Mouse (Mus musculus) embryonic facial prominence, embryonic 10.5 days (tissue): ENCODE measurements at regions not wholly inside any gene's neighbourhood (a gene's known extent, or its start where the extent isn't known, plus 50 kb on each side); places are given as distances from the start of the nearest gene placed in this dataset.

Source experiments
- DNase-seq: peaks from one replicate; pipeline ENCODE4 v3.0.0-alpha.2; 2017; ENCODE audit warnings: low spot score
- H3K27ac ChIP-seq: fragments of 300-500 bp; sonication (generic); replicated peaks from 2 replicates; pipeline ENCODE4 v1.5.1; 2016; ENCODE audit warnings: mild to moderate bottlenecking
- H3K27me3 ChIP-seq: fragments of 300-500 bp; sonication (generic); replicated peaks from 2 replicates; pipeline ENCODE4 v1.6.1; 2016; ENCODE audit warnings: low read depth, mild to moderate bottlenecking; ENCODE audit not compliant: poor library complexity, severe bottlenecking
- H3K36me3 ChIP-seq: fragments of 300-500 bp; sonication (generic); replicated peaks from 2 replicates; pipeline ENCODE4 v1.6.1; 2016; ENCODE audit warnings: mild to moderate bottlenecking, moderate library complexity
- H3K4me1 ChIP-seq: fragments of 300-500 bp; sonication (generic); 2 replicates; pipeline ENCODE4 v1.6.1; 2016
- H3K4me3 ChIP-seq: fragments of 300-500 bp; sonication (generic); 2 replicates; pipeline ENCODE4 v1.5.1; 2016; ENCODE audit warnings: mild to moderate bottlenecking, moderate library complexity
- H3K9me3 ChIP-seq: fragments of 300-500 bp; sonication (generic); 2 replicates; pipeline ENCODE4 v1.6.1; 2016; ENCODE audit warnings: mild to moderate bottlenecking
- WGBS: fragments of 180-500 bp; shearing (Covaris S2); methylation state at CpG from one replicate; pipeline ENCODE4 v1.1.7; 2016; 5-methylcytosine and 5-hydroxymethylcytosine counted together

GRCm38 (mm10) chr17:9757725-9758251, 88.3 kb upstream of the Pabpc6 start:
- no peak overlapping the region for H3K4me3 ChIP-seq
- 96% methylated on average over 4 of the region's 4 CpGs for WGBS
- H3K9me3 ChIP-seq = no peaks in the 10 kb centered on the region
- H3K4me1 ChIP-seq = peaks cover 17% of the 10 kb centered on the region
- DNase-seq = no peak
- no peaks in the 10 kb centered on the region for H3K36me3 ChIP-seq
- no peak overlapping the region for H3K27ac ChIP-seq
- peaks cover 14% of the 10 kb centered on the region for H3K27me3 ChIP-seq

DNA sequence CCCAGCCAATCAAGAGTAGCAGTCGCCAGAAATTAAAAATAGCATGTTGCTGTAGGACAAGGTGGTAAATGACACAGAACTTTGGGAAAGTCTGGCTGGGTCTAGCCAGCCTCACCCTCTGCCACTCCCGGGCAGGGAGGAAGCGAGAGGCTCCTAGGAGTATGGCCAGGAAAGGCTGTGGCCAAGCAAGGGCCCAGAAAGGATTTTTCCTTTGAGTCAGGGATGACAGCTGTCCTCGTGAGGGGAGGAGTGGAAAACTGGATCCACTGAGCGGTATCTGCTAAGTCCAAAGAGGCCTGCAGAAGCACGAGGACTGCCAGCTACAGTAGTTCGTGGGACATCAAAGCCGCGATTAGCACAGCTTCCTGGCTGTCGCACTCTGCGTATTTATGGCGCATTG, 87.2 kb upstream of the Pabpc6 start:
- Histone ChIP-seq H3K9me3 (no peaks in the 10 kb centered on the region), H3K4me3 (no peak overlapping the region), H3K4me1 (peaks cover 14% of the 10 kb centered on the region), H3K27me3 (peaks cover 5% of the 10 kb centered on the region), H3K36me3 (no peaks in the 10 kb centered on the region), H3K27ac (no peak overlapping the region)
- DNase-seq = no peak
- 85% methylated on average over 12 of the region's 12 CpGs for WGBS

DNA sequence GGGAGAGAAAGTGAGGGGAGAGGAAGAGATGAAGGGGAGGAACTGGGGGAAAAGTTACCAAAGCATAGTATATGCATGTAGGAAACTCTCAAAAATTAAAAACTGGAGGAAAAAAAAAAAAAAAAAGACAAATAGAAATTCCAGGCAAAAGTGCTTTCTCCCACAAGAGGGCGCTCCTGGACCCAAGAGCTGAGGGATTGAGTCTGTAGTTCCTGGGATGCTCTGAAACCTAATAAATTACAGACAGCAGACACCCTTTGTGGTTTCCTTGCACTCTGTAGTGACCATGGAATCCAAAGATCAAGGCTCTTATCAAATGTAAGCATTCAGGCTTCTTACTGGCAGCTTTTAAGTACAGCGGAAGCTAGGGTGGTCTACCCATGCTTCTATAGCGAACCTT, 86.7 kb upstream of the Pabpc6 start:
- Histone ChIP-seq H3K9me3 (no peaks in the 10 kb centered on the region), H3K27ac (no peak overlapping the region), H3K36me3 (no peaks in the 10 kb centered on the region), H3K4me1 (peaks cover 18% of the 10 kb centered on the region), H3K27me3 (peaks cover under 1% of the 10 kb centered on the region; the same call in 1 of the 2 replicates), H3K4me3 (no peak overlapping the region)
- peak; percentile 62 for DNase-seq
- 60% methylated on average over 3 of the region's 3 CpGs for WGBS

DNA sequence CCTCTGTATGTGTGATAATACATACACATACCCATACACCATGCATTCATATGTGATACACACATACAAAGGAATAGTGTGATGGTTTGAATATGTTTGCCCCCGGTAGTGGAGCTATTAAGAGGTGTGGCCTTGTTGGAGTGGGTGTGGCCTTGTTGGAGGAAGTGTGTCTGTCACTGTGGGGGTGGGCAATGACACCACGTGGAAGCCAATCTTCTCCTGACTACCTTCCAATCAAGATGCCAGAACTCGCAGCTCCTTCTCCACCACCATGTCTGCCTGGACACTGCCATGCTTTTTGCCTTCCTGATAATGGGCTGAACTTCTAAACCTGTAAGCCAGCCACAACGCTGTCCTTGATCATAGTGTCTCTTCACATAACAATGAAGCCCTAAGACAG, 86.1 kb upstream of the Pabpc6 start:
- Histone ChIP-seq H3K36me3 (no peaks in the 10 kb centered on the region), H3K4me3 (no peak overlapping the region), H3K27me3 (no peaks in the 10 kb centered on the region; the same call in 1 of the 2 replicates), H3K27ac (no peak overlapping the region), H3K4me1 (peaks cover 18% of the 10 kb centered on the region), H3K9me3 (no peaks in the 10 kb centered on the region)
- 82% methylated on average over 4 of the region's 4 CpGs for WGBS
- no peak for DNase-seq

DNA sequence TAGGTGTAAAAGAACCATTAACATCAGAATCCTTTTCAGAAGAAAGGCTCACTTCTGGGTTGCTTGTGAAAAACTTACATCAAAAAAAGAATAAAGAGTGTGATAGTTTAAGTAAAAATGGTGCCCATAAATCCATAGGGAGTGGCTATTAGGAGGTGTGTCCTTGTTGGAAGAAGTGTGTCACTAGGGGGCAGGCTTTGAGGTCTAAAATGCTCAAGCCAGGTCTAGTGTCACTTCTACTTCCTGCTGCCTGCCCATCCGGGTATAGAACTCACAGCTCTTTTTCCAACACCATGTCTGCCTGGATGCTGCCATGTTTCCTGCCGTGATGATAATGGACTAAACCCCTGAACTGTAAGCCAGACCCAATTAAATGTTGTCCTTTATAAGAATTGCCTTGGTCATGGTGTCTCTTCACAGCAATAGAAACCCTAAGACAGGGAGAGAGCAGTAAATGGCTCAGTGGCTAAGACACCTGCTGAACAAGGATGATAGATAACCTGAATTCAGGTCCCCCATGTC, 85.4 kb upstream of the Pabpc6 start:
- H3K4me1 ChIP-seq = peaks cover 12% of the 10 kb centered on the region
- no peak overlapping the region for H3K4me3 ChIP-seq
- H3K36me3 ChIP-seq = no peaks in the 10 kb centered on the region
- no peak for DNase-seq
- WGBS = 74% methylated on average over 2 of the region's 2 CpGs
- H3K27ac ChIP-seq = no peak overlapping the region
- H3K9me3 ChIP-seq = no peaks in the 10 kb centered on the region
- H3K27me3 ChIP-seq = no peaks in the 10 kb centered on the region; the same call in 1 of the 2 replicates

DNA sequence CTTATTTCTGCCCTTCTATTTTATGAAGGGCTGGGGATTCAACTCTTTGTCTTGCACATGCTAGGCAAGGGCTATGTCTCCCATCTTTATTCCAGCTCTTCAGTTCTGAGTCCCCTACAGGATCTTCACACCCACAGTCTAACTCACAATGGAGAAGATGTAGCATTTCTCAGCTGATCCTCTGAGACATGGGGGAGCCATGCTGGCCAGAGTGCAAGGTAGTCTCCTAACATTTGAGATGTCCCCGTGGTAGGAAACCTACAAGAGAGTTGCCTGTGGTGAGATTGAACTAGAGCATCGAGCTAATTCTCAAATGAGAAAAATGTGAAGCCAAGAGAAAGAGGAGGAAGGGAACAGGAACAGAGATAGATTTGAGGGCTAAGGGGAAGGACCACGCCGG, 83.3 kb upstream of the Pabpc6 start:
- no peak for DNase-seq
- no peak overlapping the region for H3K27ac ChIP-seq
- no peaks in the 10 kb centered on the region; the same call in 1 of the 2 replicates for H3K27me3 ChIP-seq
- WGBS = 87% methylated on average over 4 of the region's 4 CpGs
- H3K4me1 ChIP-seq = peaks cover 6% of the 10 kb centered on the region
- H3K36me3 ChIP-seq = no peaks in the 10 kb centered on the region
- H3K9me3 ChIP-seq = no peaks in the 10 kb centered on the region
- H3K4me3 ChIP-seq = no peak overlapping the region

DNA sequence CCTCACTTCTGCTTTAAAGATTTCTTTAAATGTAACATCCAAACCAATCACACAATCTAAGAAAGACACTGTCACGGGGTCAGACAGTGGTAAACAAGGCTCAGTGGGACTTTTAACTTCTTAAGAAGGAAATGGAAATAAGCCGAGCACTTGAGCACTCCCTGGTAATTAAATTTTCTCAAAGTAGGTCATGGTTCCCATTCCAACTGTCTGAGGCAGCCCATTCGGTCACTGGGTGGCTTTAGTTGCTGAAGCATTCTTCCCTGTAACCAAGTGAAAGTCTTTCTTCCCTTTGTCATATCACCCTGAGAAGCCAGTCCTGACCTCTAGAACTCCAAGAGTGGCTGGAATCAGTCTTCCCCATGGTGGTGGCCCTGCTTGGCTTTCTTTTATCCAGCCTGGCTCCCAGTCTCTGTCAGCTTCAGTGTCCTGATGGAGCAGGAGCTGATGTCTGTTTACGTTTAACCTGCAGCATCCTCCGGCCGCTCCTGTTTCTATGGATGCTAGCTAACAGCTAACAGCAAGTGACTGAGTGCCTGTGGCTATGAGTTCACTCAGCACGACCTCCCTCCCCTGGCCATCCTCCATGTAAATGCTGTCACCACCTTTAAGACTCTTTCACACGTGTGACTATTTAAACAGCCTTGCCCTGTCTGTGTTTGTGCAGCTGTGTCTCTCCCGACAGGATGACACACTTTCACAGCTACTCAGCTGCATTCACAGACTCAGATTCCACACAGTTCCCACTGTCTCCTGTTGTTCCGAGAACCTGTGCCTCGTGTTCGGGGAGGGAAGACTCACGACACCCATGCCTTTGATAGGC, 82.0 kb upstream of the Pabpc6 start:
- Histone ChIP-seq H3K27ac (no peak overlapping the region), H3K4me3 (no peak overlapping the region), H3K9me3 (no peaks in the 10 kb centered on the region), H3K4me1 (peaks cover 6% of the 10 kb centered on the region), H3K36me3 (no peaks in the 10 kb centered on the region), H3K27me3 (no peaks in the 10 kb centered on the region)
- DNase-seq = no peak
- 52% methylated on average over 13 of the region's 13 CpGs for WGBS

- Histone ChIP-seq H3K4me3 (no peak overlapping the region), H3K27ac (no peak overlapping the region), H3K36me3 (no peaks in the 10 kb centered on the region), H3K27me3 (no peaks in the 10 kb centered on the region), H3K9me3 (no peaks in the 10 kb centered on the region), H3K4me1 (peaks cover 6% of the 10 kb centered on the region)
- WGBS = 91% methylated on average over 8 of the region's 8 CpGs
- no peak for DNase-seq
These were observed 80.5 kb upstream of the Pabpc6 start for GRCm38 (mm10) chr17:9750046-9750445.

DNA sequence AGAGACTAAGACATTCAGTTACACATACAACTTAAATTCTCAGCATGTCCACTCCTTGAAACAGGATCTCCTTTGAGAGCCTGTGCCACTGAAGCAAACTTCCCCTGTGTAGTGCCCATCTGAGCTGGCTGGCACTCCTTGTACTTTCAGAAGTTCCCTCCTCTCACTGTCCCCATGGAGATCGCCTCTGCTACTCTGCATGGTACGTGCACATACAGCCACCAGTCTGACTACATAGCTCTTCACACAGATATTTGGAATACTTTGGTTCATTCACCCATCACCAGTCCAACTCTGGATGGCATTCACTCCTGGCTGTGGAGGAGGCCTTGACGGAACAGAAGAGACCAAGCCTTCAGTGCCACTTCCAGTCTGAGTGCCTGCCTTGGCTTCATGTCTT, 79.8 kb upstream of the Pabpc6 start:
- H3K4me1 ChIP-seq = peaks cover 6% of the 10 kb centered on the region
- no peak overlapping the region for H3K4me3 ChIP-seq
- no peaks in the 10 kb centered on the region for H3K27me3 ChIP-seq
- no peak for DNase-seq
- no peaks in the 10 kb centered on the region for H3K36me3 ChIP-seq
- WGBS = 96% methylated on average over 3 of the region's 3 CpGs
- H3K27ac ChIP-seq = no peak overlapping the region
- H3K9me3 ChIP-seq = no peaks in the 10 kb centered on the region

GRCm38 (mm10) chr17:9747893-9748292, 78.4 kb upstream of the Pabpc6 start:
- DNase-seq = no peak
- 88% methylated on average over 2 of the region's 2 CpGs for WGBS
- Histone ChIP-seq H3K9me3 (no peaks in the 10 kb centered on the region), H3K27ac (no peak overlapping the region), H3K4me1 (peaks cover 6% of the 10 kb centered on the region), H3K4me3 (no peak overlapping the region), H3K36me3 (no peaks in the 10 kb centered on the region), H3K27me3 (no peaks in the 10 kb centered on the region)

DNA sequence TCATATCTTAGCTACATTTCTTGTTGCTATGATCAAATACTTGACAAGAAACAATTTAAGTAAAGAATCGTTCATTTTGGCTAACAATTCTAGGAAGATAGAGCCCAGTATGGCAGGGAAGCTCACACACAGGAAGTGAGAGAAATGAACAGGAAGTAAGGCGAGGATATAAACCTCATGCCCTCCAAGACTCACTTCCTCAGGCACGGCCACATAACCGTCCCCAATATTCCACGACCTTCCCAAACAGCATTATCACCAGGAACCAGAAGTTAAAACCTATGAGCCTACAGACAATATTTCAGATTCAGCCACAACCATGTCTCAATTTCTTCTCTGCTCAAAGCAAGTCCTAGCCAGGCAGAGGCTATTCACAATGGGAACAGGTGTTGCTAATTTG, 73.8 kb upstream of the Pabpc6 start:
- Histone ChIP-seq H3K9me3 (no peaks in the 10 kb centered on the region), H3K27ac (no peak overlapping the region), H3K36me3 (no peaks in the 10 kb centered on the region), H3K4me3 (no peak overlapping the region), H3K4me1 (no peaks in the 10 kb centered on the region), H3K27me3 (no peaks in the 10 kb centered on the region)
- WGBS = 86% methylated on average over 5 of the region's 5 CpGs
- DNase-seq = no peak

GRCm38 (mm10) chr17:9741321-9741720, 71.8 kb upstream of the Pabpc6 start:
- Histone ChIP-seq H3K27ac (no peak overlapping the region), H3K36me3 (no peaks in the 10 kb centered on the region), H3K9me3 (no peaks in the 10 kb centered on the region), H3K4me1 (no peaks in the 10 kb centered on the region), H3K27me3 (no peaks in the 10 kb centered on the region), H3K4me3 (no peak overlapping the region)
- DNase-seq = no peak
- 92% methylated on average over 5 of the region's 5 CpGs for WGBS

DNA sequence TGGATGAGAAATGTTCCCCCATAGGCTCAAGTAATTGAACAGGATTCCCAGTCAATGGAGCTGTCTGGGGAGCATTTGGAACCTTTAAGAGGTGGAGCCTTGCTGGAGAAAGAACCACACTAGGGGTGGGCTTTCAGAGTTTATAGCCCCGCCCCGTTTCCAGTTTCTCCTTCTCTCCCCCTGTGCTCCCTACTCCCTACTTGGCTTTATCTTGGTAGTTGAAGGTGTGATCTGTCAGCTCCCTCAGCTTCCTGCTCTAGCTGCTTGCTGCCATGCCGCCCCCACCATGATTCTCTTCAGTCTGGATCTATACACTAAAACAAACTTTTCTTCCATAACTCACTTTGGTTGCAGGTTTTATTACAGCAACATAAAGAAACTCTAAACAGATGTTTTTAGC, 59.5 kb upstream of the Pabpc6 start:
- Histone ChIP-seq H3K4me3 (no peak overlapping the region), H3K27me3 (no peaks in the 10 kb centered on the region), H3K27ac (no peak overlapping the region), H3K9me3 (no peaks in the 10 kb centered on the region), H3K4me1 (peaks cover 16% of the 10 kb centered on the region; the same call in 1 of the 2 replicates), H3K36me3 (no peaks in the 10 kb centered on the region)
- 73% methylated on average over 3 of the region's 3 CpGs for WGBS
- no peak for DNase-seq
